Mouse (Mus musculus) brain, embryonic 14.5 days (tissue): ENCODE measurements around the gene Tenm4.

ENCODE experiments used
- CTCF ChIP-seq: fragments of 200-500 bp; IDR thresholded peaks from 2 replicates; pipeline ENCODE4 v1.5.1; 2012; ENCODE audit warnings: inconsistent platforms, mild to moderate bottlenecking, moderate library complexity, borderline replicate concordance; ENCODE audit not compliant: insufficient read depth, insufficient read length; ENCODE audit errors: extremely low read depth
- POLR2A ChIP-seq: fragments of 200-500 bp; IDR thresholded peaks from 2 replicates; pipeline ENCODE4 v1.6.1; 2012; ENCODE audit warnings: mild to moderate bottlenecking, inconsistent platforms, borderline replicate concordance; ENCODE audit not compliant: poor library complexity, insufficient read depth, insufficient read length, severe bottlenecking; ENCODE audit errors: extremely low read depth

DNA sequence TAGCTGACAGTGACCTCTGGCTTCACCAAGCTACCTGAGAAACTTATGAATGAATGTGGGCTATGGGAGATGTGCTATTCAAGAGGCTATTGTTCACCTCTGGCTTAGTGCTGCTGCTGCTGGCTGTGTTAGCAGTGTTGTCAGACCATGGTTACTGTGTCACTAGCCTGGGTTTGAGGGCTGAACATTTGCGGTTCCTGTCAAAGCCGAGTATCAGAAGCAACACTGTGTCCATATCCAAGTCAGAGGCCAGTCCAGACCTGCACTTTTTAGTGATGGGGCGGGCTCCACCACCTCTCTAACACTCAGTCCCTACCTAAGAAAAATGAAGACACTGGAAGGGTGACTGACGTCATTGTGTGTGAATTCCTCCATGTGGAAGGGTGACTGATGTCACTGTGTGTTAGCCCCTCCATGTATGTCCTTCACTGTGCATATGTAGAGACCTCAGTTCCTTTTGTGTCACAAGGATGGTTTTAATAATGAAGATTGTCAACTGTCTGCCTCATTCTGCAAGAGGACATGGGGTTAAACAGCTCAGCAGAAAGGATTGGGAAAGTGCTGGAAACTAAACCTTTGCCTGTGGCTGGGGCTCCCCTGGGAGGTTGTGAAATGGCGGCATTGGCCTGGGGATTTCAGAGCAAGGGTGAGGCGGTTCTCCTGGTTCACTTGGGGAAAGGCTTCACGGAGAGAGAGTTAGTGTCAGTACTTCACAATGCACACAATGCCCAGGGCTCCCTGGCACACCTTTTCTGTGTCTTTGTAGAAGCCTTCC, 14.4 kb upstream of the Tenm4 start:
- TF ChIP-seq POLR2A (no peak), CTCF (no peak)
